Mouse (Mus musculus) MEL (cell line): Measurements from ENCODE around the gene Irs3. TPM values are rescaled to one million over a fixed set of nuclear protein-coding genes. Genes with fewer than 3 reads are reported as not detected.

Experiments used
- DNase-seq: peaks from one replicate; pipeline ENCODE4 v3.0.0; 2011; ENCODE audit warnings: low read depth, low spot score
- H3K27ac ChIP-seq: 2 replicates; pipeline ENCODE4 v1.5.1; 2012; ENCODE audit warnings: low read depth, mild to moderate bottlenecking, control low read depth, low read length, moderate library complexity; ENCODE audit not compliant: control insufficient read depth
- H3K27me3 ChIP-seq, 2 experiments: fragments of 150-350 bp in 1 of 2; sonication (generic) in 1 of 2; 2 replicates each; pipeline ENCODE4 v1.6.1; 2012; ENCODE audit warnings: low read length in 2 of 2, mild to moderate bottlenecking in 2 of 2, improper control_type of control experiment in 1 of 2, moderate library complexity in 1 of 2; ENCODE audit not compliant: insufficient read depth in 2 of 2, control insufficient read depth in 1 of 2
- H3K36me3 ChIP-seq, 2 experiments: 2 replicates each; pipeline ENCODE4 v1.6.1; 2012 to 2014; ENCODE audit warnings: low read length in 2 of 2, improper control_type of control experiment in 1 of 2, inconsistent platforms in 1 of 2, mild to moderate bottlenecking in 1 of 2; ENCODE audit not compliant: insufficient read depth in 2 of 2, control insufficient read depth in 1 of 2
- H3K4me1 ChIP-seq, 2 experiments: fragments of 150-350 bp in 1 of 2; sonication (generic) in 1 of 2; 2 replicates each; pipeline ENCODE4 v1.6.1; 2012; ENCODE audit warnings: low read length in 2 of 2, improper control_type of control experiment in 1 of 2, mild to moderate bottlenecking in 1 of 2; ENCODE audit not compliant: insufficient read depth in 2 of 2, control insufficient read depth in 1 of 2
- H3K4me3 ChIP-seq, 2 experiments: fragments of 150-350 bp in 1 of 2; sonication (generic) in 1 of 2; 2 replicates each; pipeline ENCODE4 v1.5.1; 2012; ENCODE audit warnings: low read depth in 2 of 2, low read length in 2 of 2, mild to moderate bottlenecking in 2 of 2, moderate library complexity in 2 of 2, control low read depth in 1 of 2, improper control_type of control experiment in 1 of 2; ENCODE audit not compliant: control insufficient read depth in 1 of 2, insufficient read depth in 1 of 2
- H3K79me2 ChIP-seq: 2 replicates; pipeline ENCODE4 v1.6.1; 2012; ENCODE audit warnings: mild to moderate bottlenecking, low read length, moderate library complexity; ENCODE audit not compliant: control insufficient read depth, poor library complexity, insufficient read depth
- H3K9ac ChIP-seq: 2 replicates; pipeline ENCODE4 v1.6.1; 2012; ENCODE audit warnings: low read depth, mild to moderate bottlenecking, control low read depth, low read length, moderate library complexity; ENCODE audit not compliant: control insufficient read depth, poor library complexity, severe bottlenecking
- H3K9me3 ChIP-seq: fragments of 150-350 bp; sonication (generic); replicated peaks from 2 replicates; pipeline ENCODE4 v1.6.1; 2012; ENCODE audit warnings: mild to moderate bottlenecking, low read length, improper control_type of control experiment, moderate library complexity; ENCODE audit not compliant: insufficient read depth
- BHLHE40 ChIP-seq: IDR thresholded peaks from 2 replicates; pipeline ENCODE4 v1.6.1; 2012; ENCODE audit warnings: low read depth, mild to moderate bottlenecking, inconsistent platforms, low read length, improper control_type of control experiment, borderline replicate concordance
- CHD2 ChIP-seq: IDR thresholded peaks from 2 replicates; pipeline ENCODE4 v1.6.1; 2011; ENCODE audit warnings: low read length, improper control_type of control experiment
- CTCF ChIP-seq, 3 experiments: IDR thresholded peaks in 2 of 3; conservative IDR thresholded peaks in 1 of 3; 2 replicates each; pipeline ENCODE4 v1.5.1; 2011 to 2012; ENCODE audit warnings: low read length in 3 of 3, low read depth in 2 of 3, mild to moderate bottlenecking in 2 of 3, improper control_type of control experiment in 1 of 3, inconsistent platforms in 1 of 3, mixed read lengths in 1 of 3, moderate library complexity in 1 of 3; ENCODE audit not compliant: control insufficient read depth in 1 of 3, insufficient read depth in 1 of 3, poor library complexity in 1 of 3, severe bottlenecking in 1 of 3
- E2F4 ChIP-seq: IDR thresholded peaks from 2 replicates; pipeline ENCODE4 v1.6.1; 2011; ENCODE audit warnings: low read depth, low read length, improper control_type of control experiment, borderline replicate concordance
- EP300 ChIP-seq, 2 experiments: IDR thresholded peaks; 2 replicates each; pipeline ENCODE4 v1.6.1; 2011; ENCODE audit warnings: improper control_type of control experiment in 2 of 2, low read length in 2 of 2, low read depth in 1 of 2, mild to moderate bottlenecking in 1 of 2
- ETS1 ChIP-seq: IDR thresholded peaks from 2 replicates; pipeline ENCODE4 v1.6.1; 2012; ENCODE audit warnings: low read depth, mild to moderate bottlenecking, inconsistent platforms, low read length, improper control_type of control experiment, moderate library complexity
- GABPA ChIP-seq: IDR thresholded peaks from 2 replicates; pipeline ENCODE4 v1.6.1; 2012; ENCODE audit warnings: low read depth, mild to moderate bottlenecking, inconsistent platforms, low read length, improper control_type of control experiment, moderate library complexity
- HCFC1 ChIP-seq: IDR thresholded peaks from 2 replicates; pipeline ENCODE4 v1.6.1; 2012; ENCODE audit warnings: low read depth, mild to moderate bottlenecking, inconsistent platforms, low read length, improper control_type of control experiment, moderate library complexity
- KAT2A ChIP-seq: conservative IDR thresholded peaks from 2 replicates; pipeline ENCODE4 v1.6.1; 2012; ENCODE audit warnings: low read depth, low read length, improper control_type of control experiment, inconsistent platforms
- NELFE ChIP-seq: IDR thresholded peaks from 2 replicates; pipeline ENCODE4 v1.6.1; 2011; ENCODE audit warnings: low read depth, low read length, improper control_type of control experiment
- NRF1 ChIP-seq: IDR thresholded peaks from 2 replicates; pipeline ENCODE4 v1.6.1; 2014; ENCODE audit warnings: low read depth, mild to moderate bottlenecking, inconsistent platforms, low read length, improper control_type of control experiment, moderate library complexity; ENCODE audit not compliant: poor library complexity, insufficient read depth, severe bottlenecking
- POLR2AphosphoS2 ChIP-seq: IDR thresholded peaks from 2 replicates; pipeline ENCODE4 v1.6.1; 2011; ENCODE audit warnings: low read length, improper control_type of control experiment
- RAD21 ChIP-seq: IDR thresholded peaks from 2 replicates; pipeline ENCODE4 v1.6.1; 2011; ENCODE audit warnings: mild to moderate bottlenecking, low read depth, low read length, improper control_type of control experiment
- RCOR1 ChIP-seq: IDR thresholded peaks from 2 replicates; pipeline ENCODE4 v1.6.1; 2012; ENCODE audit warnings: low read depth, mild to moderate bottlenecking, inconsistent platforms, low read length, improper control_type of control experiment
- SIN3A ChIP-seq: IDR thresholded peaks from 2 replicates; pipeline ENCODE4 v1.6.1; 2012; ENCODE audit warnings: low read length, improper control_type of control experiment, inconsistent platforms
- TBP ChIP-seq: IDR thresholded peaks from 2 replicates; pipeline ENCODE4 v1.8.0; 2011; ENCODE audit warnings: low read depth, low read length, improper control_type of control experiment
- TCF12 ChIP-seq: IDR thresholded peaks from 2 replicates; pipeline ENCODE4 v1.6.1; 2014; ENCODE audit warnings: low read depth, mild to moderate bottlenecking, inconsistent platforms, low read length, improper control_type of control experiment, moderate library complexity
- USF1 ChIP-seq: IDR thresholded peaks from 2 replicates; pipeline ENCODE4 v1.6.1; 2014; ENCODE audit warnings: low read depth, mild to moderate bottlenecking, inconsistent platforms, low read length, improper control_type of control experiment, moderate library complexity
- ZC3H11A ChIP-seq: IDR thresholded peaks from 2 replicates; pipeline ENCODE4 v1.6.1; 2012; ENCODE audit warnings: low read depth, mild to moderate bottlenecking, inconsistent platforms, low read length, improper control_type of control experiment
- ZMIZ1 ChIP-seq: IDR thresholded peaks from 2 replicates; pipeline ENCODE4 v1.6.1; 2012; ENCODE audit warnings: low read depth, mild to moderate bottlenecking, inconsistent platforms, low read length, improper control_type of control experiment, moderate library complexity
- polyA plus RNA-seq, 2 experiments: library from polyadenylated mRNA; stranded (reverse) in 1 of 2; unstranded in 1 of 2; fragments of >175 nt in 1 of 2; fragments of >200 nt in 1 of 2; gene quantifications; 2 replicates each; pipeline versions ENCODE4 v1.2.1 to v1.2.4; 2012; ENCODE audit warnings: low replicate concordance in 2 of 2, low read depth in 1 of 2; ENCODE audit not compliant: insufficient read length in 2 of 2, insufficient read depth in 1 of 2, missing spikeins in 1 of 2
- total RNA-seq: library from RNA; depleted of rRNA; stranded (reverse); fragments of 300-350 nt; gene quantifications from 2 replicates; pipeline ENCODE4 v1.2.3, GENCODE M21; 2012

Irs3 gene
- total and polyA plus RNA-seq, 3 experiments: not detected

- peaks cover 15 to 17% of the 10 kb centered on the region in 2 experiments for H3K36me3 ChIP-seq
- no peak overlapping the region for H3K27ac ChIP-seq
- peaks cover 13% of the 10 kb centered on the region for H3K79me2 ChIP-seq
- no peak overlapping the region for H3K4me3 ChIP-seq
- TF ChIP-seq EP300 (IDR thresholded peaks at IDR 0.05; ENCODE audit: low read depth in 1 of 2, low read length in 2 of 2): no peak
- no peak for TF ChIP-seq ZMIZ1
- TF ChIP-seq RCOR1: no peak
- no peak for TF ChIP-seq POLR2AphosphoS2
- no peak for TF ChIP-seq ETS1
- no peak for TF ChIP-seq TCF12
- no peak for TF ChIP-seq SIN3A
- TF ChIP-seq KAT2A: no peak
- no peak for TF ChIP-seq RAD21
- no peak for TF ChIP-seq USF1
- no peak for TF ChIP-seq TBP
- H3K4me1 ChIP-seq: peaks cover 10 to 25% of the 10 kb centered on the region in 2 experiments
- H3K9me3 ChIP-seq: no peaks in the 10 kb centered on the region
- no peak for DNase-seq
- H3K27me3 ChIP-seq: no peaks in the 10 kb centered on the region
- no peak overlapping the region for H3K9ac ChIP-seq
Measured at GRCm38 (mm10) chr5:137668971-137669370, 23.5 kb upstream of the Irs3 start.

- no peaks in the 10 kb centered on the region for H3K79me2 ChIP-seq
Measured at GRCm38 (mm10) chr5:137663057-137663456, 17.5 kb upstream of the Irs3 start.

More at GRCm38 (mm10) chr5:137663057-137663456, 17.5 kb upstream of the Irs3 start:
- H3K36me3 ChIP-seq: peaks cover 0 to 26% of the 10 kb centered on the region in 2 experiments; a peak in 2 of 4 replicates
- H3K9ac ChIP-seq: no peak overlapping the region
- H3K27me3 ChIP-seq: no peaks in the 10 kb centered on the region
- H3K4me1 ChIP-seq: no peaks in the 10 kb centered on the region
- no peak overlapping the region for H3K27ac ChIP-seq
- H3K4me3 ChIP-seq: no peak overlapping the region
- no peak for DNase-seq
- TF ChIP-seq BHLHE40 (no peak), E2F4 (no peak), ZC3H11A (no peak), HCFC1 (no peak), CTCF (IDR thresholded peaks at IDR 0.05 in 2 of 3, conservative IDR thresholded peaks at IDR 0.05 in 1 of 3; ENCODE audit: control insufficient read depth in 1 of 3, insufficient read depth in 1 of 3, low read depth in 2 of 3, low read length in 3 of 3, poor library complexity in 1 of 3, severe bottlenecking in 1 of 3) (no peak), CHD2 (no peak), GABPA (no peak), NELFE (no peak), KAT2A (no peak), ZMIZ1 (no peak), NRF1 (no peak), ETS1 (no peak)
- H3K9me3 ChIP-seq: no peaks in the 10 kb centered on the region
